Mouse (Mus musculus): ENCODE measurements around the gene Tut1.
"Not testable (repeated sequence)": the region's sequence is repeated elsewhere in the genome, so short reads cannot be mapped to it uniquely, and the experiment has no call there.

Gene Tut1

DNA sequence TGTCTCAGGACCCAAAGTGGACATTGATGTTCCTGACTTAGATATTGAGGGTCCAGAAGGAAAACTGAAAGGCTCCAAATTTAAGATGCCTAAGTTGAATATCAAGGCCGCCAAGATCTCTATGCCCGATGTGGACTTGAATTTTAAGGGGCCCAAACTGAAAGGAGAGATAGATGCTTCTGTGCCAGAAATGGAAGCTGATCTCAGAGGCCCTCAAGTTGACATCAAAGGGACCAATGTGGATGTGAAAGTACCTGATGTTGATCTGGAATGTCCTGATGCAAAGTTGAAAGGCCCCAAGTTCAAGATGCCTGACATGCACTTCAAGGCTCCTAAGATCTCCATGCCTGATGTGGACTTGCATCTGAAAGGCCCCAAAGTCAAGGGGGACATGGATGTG, 53.3 kb downstream of the Tut1 start:
- DNase-seq (ENCODE audit: low spot score), result not testable (repeated sequence)
